Mouse (Mus musculus) embryonic facial prominence, embryonic 13.5 days (tissue): Measurements from ENCODE around the gene Myh9. TPM values are rescaled to one million over a fixed set of nuclear protein-coding genes. Genes with fewer than 3 reads are reported as not detected.

Experiments
- ATAC-seq: fragments of 200-750 bp; cut with Nextera tagmentation; 2 replicates; pipeline ENCODE4 v1.8.0; 2017; ENCODE audit warnings: low read depth; ENCODE audit not compliant: insufficient number of reproducible peaks, insufficient read depth, low FRiP score, low TSS enrichment
- H3K27ac ChIP-seq: fragments of 300-500 bp; sonication (generic); 2 replicates; pipeline ENCODE4 v1.5.1; 2015; ENCODE audit warnings: moderate library complexity, mild to moderate bottlenecking, inconsistent platforms
- H3K27me3 ChIP-seq: fragments of 300-500 bp; sonication (generic); 2 replicates; pipeline ENCODE4 v1.6.1; 2015; ENCODE audit warnings: mild to moderate bottlenecking, inconsistent platforms
- H3K36me3 ChIP-seq: fragments of 300-500 bp; sonication (generic); 2 replicates; pipeline ENCODE4 v1.6.1; 2015; ENCODE audit warnings: mild to moderate bottlenecking, inconsistent platforms
- H3K4me1 ChIP-seq: fragments of 300-500 bp; sonication (generic); 2 replicates; pipeline ENCODE4 v1.6.1; 2015; ENCODE audit warnings: inconsistent platforms
- H3K4me2 ChIP-seq: fragments of 300-500 bp; sonication (generic); 2 replicates; pipeline ENCODE4 v1.6.1; 2015; ENCODE audit warnings: moderate library complexity, mild to moderate bottlenecking, inconsistent platforms
- H3K4me3 ChIP-seq: fragments of 300-500 bp; sonication (generic); 2 replicates; pipeline ENCODE4 v1.5.1; 2015; ENCODE audit warnings: mild to moderate bottlenecking, inconsistent platforms
- H3K9ac ChIP-seq: fragments of 300-500 bp; sonication (generic); 2 replicates; pipeline ENCODE4 v1.6.1; 2015; ENCODE audit warnings: mild to moderate bottlenecking, inconsistent platforms
- H3K9me3 ChIP-seq: fragments of 300-500 bp; sonication (generic); 2 replicates; pipeline ENCODE4 v1.6.1; 2016; ENCODE audit warnings: inconsistent platforms
- WGBS: fragments of 180-500 bp; shearing (Covaris S2); methylation state at CpG from one replicate; pipeline ENCODE4 v1.1.7; 2015; ENCODE audit warnings: mixed read lengths; 5-methylcytosine and 5-hydroxymethylcytosine counted together
- polyA plus RNA-seq: library from polyadenylated mRNA; unstranded; fragments of >200 nt; fragmentation: Nextera tagmentation; extraction: Ambion mirVana; gene quantifications from 2 replicates; pipeline ENCODE4 v1.2.1, GENCODE M21; 2015

Gene Myh9
- polyA plus RNA-seq, 1 experiment from 2014 or later, result 36.2 TPM

GRCm38 (mm10) chr15:77839529-77840286 is 2.3 kb downstream of the Myh9 start:
- Histone ChIP-seq H3K36me3 (no peaks in the 10 kb centered on the region), H3K27me3 (no peaks in the 10 kb centered on the region), H3K4me3 (peak overlapping the region; percentile 92), H3K9me3 (no peaks in the 10 kb centered on the region), H3K4me2 (peak overlapping the region; percentile 94), H3K27ac (peak overlapping the region; percentile 56), H3K4me1 (peaks cover 61% of the 10 kb centered on the region), H3K9ac (peak overlapping the region; percentile 91)
- ATAC-seq, result no peak
- 10% methylated on average over 10 of the region's 10 CpGs for WGBS

- 21% methylated on average over 4 of the region's 4 CpGs for WGBS
- Histone ChIP-seq H3K9ac (peak overlapping the region; percentile 59), H3K27me3 (no peaks in the 10 kb centered on the region), H3K36me3 (no peaks in the 10 kb centered on the region), H3K9me3 (no peaks in the 10 kb centered on the region), H3K4me3 (peak overlapping the region; percentile 92; the same call in 1 of the 2 replicates), H3K4me1 (peaks cover 64% of the 10 kb centered on the region), H3K4me2 (peak overlapping the region; percentile 94), H3K27ac (peak overlapping the region; percentile 56)
- no peak for ATAC-seq
These were observed 3.2 kb downstream of the Myh9 start for GRCm38 (mm10) chr15:77838530-77839387.

GRCm38 (mm10) chr15:77837444-77838117 is 4.4 kb downstream of the Myh9 start:
- 55% methylated on average over 10 of the region's 10 CpGs for WGBS
- Histone ChIP-seq H3K9ac (no peak overlapping the region), H3K4me2 (no peak overlapping the region), H3K36me3 (no peaks in the 10 kb centered on the region), H3K27ac (peak overlapping the region; percentile 56; the same call in 1 of the 2 replicates), H3K9me3 (no peaks in the 10 kb centered on the region), H3K27me3 (no peaks in the 10 kb centered on the region), H3K4me1 (peaks cover 64% of the 10 kb centered on the region), H3K4me3 (no peak overlapping the region)
- no peak for ATAC-seq

- Histone ChIP-seq H3K4me1 (peaks cover 67% of the 10 kb centered on the region), H3K9me3 (no peaks in the 10 kb centered on the region), H3K36me3 (no peaks in the 10 kb centered on the region), H3K9ac (0 out of 2 replicates have a peak overlapping the region, but pooled peaks have one; percentile 36), H3K4me2 (peak overlapping the region; percentile 24; the same call in 1 of the 2 replicates), H3K27ac (no peak overlapping the region), H3K4me3 (no peak overlapping the region), H3K27me3 (no peaks in the 10 kb centered on the region)
- no peak for ATAC-seq
- 40% methylated on average over 6 of the region's 6 CpGs for WGBS
These were observed 5.1 kb downstream of the Myh9 start for GRCm38 (mm10) chr15:77836692-77837443.

- ATAC-seq, result peak; percentile 53; the same call in 1 of the 2 replicates
- Histone ChIP-seq H3K9me3 (no peaks in the 10 kb centered on the region), H3K4me1 (peaks cover 73% of the 10 kb centered on the region), H3K9ac (peak overlapping the region; percentile 36), H3K36me3 (no peaks in the 10 kb centered on the region), H3K4me2 (peak overlapping the region; percentile 24), H3K27me3 (no peaks in the 10 kb centered on the region), H3K4me3 (no peak overlapping the region), H3K27ac (peak overlapping the region; percentile 64; the same call in 1 of the 2 replicates)
- WGBS, result 22% methylated on average over 9 of the region's 9 CpGs
These were observed 5.9 kb downstream of the Myh9 start for GRCm38 (mm10) chr15:77835930-77836653.

- no peaks in the 10 kb centered on the region for H3K9me3 ChIP-seq
- H3K4me1 ChIP-seq, result peaks cover 59% of the 10 kb centered on the region
- ATAC-seq, result no peak
- no peaks in the 10 kb centered on the region for H3K36me3 ChIP-seq
- no peaks in the 10 kb centered on the region for H3K27me3 ChIP-seq
- no peak overlapping the region for H3K9ac ChIP-seq
- WGBS, result 77% methylated on average over 15 of the region's 15 CpGs
- no peak overlapping the region for H3K4me2 ChIP-seq
- no peak overlapping the region for H3K4me3 ChIP-seq
- no peak overlapping the region; the same call in 1 of the 2 replicates for H3K27ac ChIP-seq
These were observed 7.4 kb downstream of the Myh9 start for GRCm38 (mm10) chr15:77834336-77835268.

- H3K36me3 ChIP-seq, result no peaks in the 10 kb centered on the region
- no peak overlapping the region; the same call in 1 of the 2 replicates for H3K27ac ChIP-seq
- peak overlapping the region; percentile 6; the same call in 1 of the 2 replicates for H3K9ac ChIP-seq
- no peak overlapping the region for H3K4me3 ChIP-seq
- no peak for ATAC-seq
- 78% methylated on average over 6 of the region's 6 CpGs for WGBS
- H3K4me2 ChIP-seq, result no peak overlapping the region
- no peaks in the 10 kb centered on the region for H3K27me3 ChIP-seq
- H3K4me1 ChIP-seq, result peaks cover 51% of the 10 kb centered on the region
- no peaks in the 10 kb centered on the region for H3K9me3 ChIP-seq
These were observed 8.2 kb downstream of the Myh9 start for GRCm38 (mm10) chr15:77833731-77834130.

GRCm38 (mm10) chr15:77833083-77833482 is 8.9 kb downstream of the Myh9 start:
- ATAC-seq, result no peak
- H3K36me3 ChIP-seq, result no peaks in the 10 kb centered on the region
- H3K9me3 ChIP-seq, result no peaks in the 10 kb centered on the region
- no peaks in the 10 kb centered on the region for H3K27me3 ChIP-seq
- no peak overlapping the region for H3K4me3 ChIP-seq
- H3K27ac ChIP-seq, result peak overlapping the region; percentile 28; the same call in 1 of the 2 replicates
- H3K9ac ChIP-seq, result no peak overlapping the region
- peaks cover 47% of the 10 kb centered on the region for H3K4me1 ChIP-seq
- no peak overlapping the region for H3K4me2 ChIP-seq

- Histone ChIP-seq H3K4me1 (peaks cover 47% of the 10 kb centered on the region), H3K9ac (no peak overlapping the region)
- no peak for ATAC-seq
These were observed 9.5 kb downstream of the Myh9 start for GRCm38 (mm10) chr15:77832458-77832904.

More at GRCm38 (mm10) chr15:77832458-77832904, 9.5 kb downstream of the Myh9 start:
- peak overlapping the region; percentile 52 for H3K27ac ChIP-seq
- no peaks in the 10 kb centered on the region for H3K36me3 ChIP-seq
- H3K4me3 ChIP-seq, result no peak overlapping the region
- 83% methylated on average over 7 of the region's 7 CpGs for WGBS
- no peak overlapping the region for H3K4me2 ChIP-seq
- no peaks in the 10 kb centered on the region for H3K9me3 ChIP-seq
- H3K27me3 ChIP-seq, result no peaks in the 10 kb centered on the region
